Mouse (Mus musculus): ENCODE data around the gene Spin2c. TPM values are rescaled to one million over a fixed set of nuclear protein-coding genes. Genes with fewer than 3 reads are reported as not detected.

Spin2c gene
- 0.55 and 0.89 TPM in 2 replicates for polyA plus RNA-seq (2012; rRNA removed)

DNA sequence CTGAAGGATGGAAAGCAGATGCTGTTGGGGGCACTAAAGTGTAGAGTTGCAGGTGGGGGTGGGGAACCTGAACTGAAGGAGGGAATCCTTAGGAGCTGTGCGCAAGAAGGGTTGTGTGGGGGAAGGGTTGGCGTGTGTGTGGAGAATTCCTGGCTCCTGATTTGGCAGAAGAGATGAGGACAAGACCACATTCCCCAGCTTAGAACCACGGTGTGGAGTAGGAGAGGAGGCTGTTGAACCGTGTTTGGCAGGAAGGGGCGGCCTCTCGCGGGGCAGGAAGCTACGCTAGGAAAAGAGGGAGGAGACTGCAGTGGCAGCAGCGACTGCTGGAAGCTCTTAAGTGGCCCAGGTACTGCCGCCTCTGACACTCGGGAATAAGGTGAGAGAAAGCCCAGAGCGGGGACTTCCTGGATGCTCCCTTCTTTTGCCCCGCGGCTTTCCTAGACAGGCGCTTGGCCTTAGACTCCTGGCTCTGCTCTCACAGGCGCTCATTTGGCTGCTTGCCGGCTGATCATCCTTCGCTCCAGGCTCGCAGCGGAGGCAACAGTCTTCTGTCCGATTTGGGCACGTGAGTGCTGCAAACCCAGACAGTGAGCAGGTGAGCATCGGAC lies at the start of gene Spin2c:
Spin2c (plus strand) TSS at position 275 of the 611 bp plus-strand sequence.

Other genes starting within 250 kb of the Spin2c start
- gene Kctd12b, start 135.8 kb upstream of the Spin2c start, polyA plus RNA-seq (2012; rRNA removed) = 0.60 and 0.69 TPM in 2 replicates
- 11.4 and 13.0 TPM in 2 replicates for gene Nbdy, start 108.6 kb upstream of the Spin2c start, polyA plus RNA-seq (2012; rRNA removed)
- gene Samt1, start 180.4 kb downstream of the Spin2c start, polyA plus RNA-seq (2012; rRNA removed) = not detected in 2 replicates
- not detected in 2 replicates for gene 4921511M17Rik, start 201.6 kb downstream of the Spin2c start, polyA plus RNA-seq (2012; rRNA removed)
- not detected in 2 replicates for gene Gm10057, start 222.8 kb downstream of the Spin2c start, polyA plus RNA-seq (2012; rRNA removed)